ENCODE assay signal across 15 mouse cellular contexts in genomic region chr6:12971604-12972003, GRCm38 (mm10).
"Had no signal": no experiment of that assay in that cellular context is flagged by ENCODE, and none has a peak within 500 bp of the region (broad histone marks: within the 10 kb centered on the region; RNA-seq: fewer than 3 reads in every experiment).

No protein-coding gene starts in this region.

- H3K27me3 ChIP-seq: neural tube, embryonic 13.5 days; neural tube, embryonic 15.5 days; stomach, embryonic 15.5 days had no signal

- DNase-seq: retina, postnatal 1 day; right cerebral cortex, adult 18-20 months; right cerebral cortex, postnatal 14 days; right cerebral cortex, postnatal 25 days; right cerebral cortex, postnatal 4 days; spleen, adult 18-20 months; thymus, adult 18-20 months; thymus, adult 2 months; thymus, postnatal 14 days; thymus, postnatal 25 days; thymus, postnatal 36 days; thymus, postnatal 4 days had no signal
